9 mouse cellular contexts compared by ENCODE assay signal in the genomic region with DNA sequence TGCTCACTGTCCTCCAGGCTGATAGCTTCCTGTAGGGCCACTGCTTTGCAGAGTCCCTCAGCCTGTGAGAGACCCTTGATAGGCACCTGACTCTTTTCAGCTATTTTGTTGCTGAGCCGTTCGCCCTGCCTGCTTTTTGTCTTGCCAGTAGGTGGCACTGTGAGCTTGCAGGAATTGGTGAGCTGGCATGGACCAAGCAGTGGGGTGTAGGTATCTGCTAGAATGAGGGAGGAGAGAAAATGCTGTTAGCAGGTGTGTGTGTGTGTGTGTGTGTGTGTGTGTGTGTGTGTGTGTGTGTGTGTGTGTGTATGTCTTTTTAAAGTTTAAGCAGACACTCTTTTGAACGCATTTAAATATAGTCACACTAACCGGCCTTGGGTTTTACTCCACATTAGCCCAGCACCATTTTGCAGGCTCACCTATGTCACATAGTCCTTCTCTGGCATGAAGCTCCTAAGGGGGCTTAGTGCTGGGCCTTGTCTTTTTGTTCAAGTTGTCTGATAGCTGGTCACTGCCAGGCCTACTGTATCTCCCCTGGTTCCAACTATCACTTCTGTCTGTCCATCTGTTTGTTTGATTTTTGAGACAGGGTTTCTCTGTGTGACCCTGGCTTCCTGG. TPM values are rescaled to one million over a fixed set of nuclear protein-coding genes. Genes with fewer than 3 reads are reported as not detected.
DNase-seq lines count a peak whose midpoint lies in the region; ATAC-seq and TF ChIP-seq lines count a peak whose summit lies in the region.
"Had no signal": no experiment of that assay in that cellular context is flagged by ENCODE, and none has a peak within 500 bp of the region (broad histone marks: within the 10 kb centered on the region; RNA-seq: fewer than 3 reads in every experiment).

No protein-coding gene starts in this region.

- H3K4me1 ChIP-seq in liver, embryonic 13.5 days (replicated peaks), result no peaks in the 10 kb centered on the region
- no peaks in the 10 kb centered on the region for H3K4me1 ChIP-seq in neural tube, embryonic 14.5 days (ENCODE audit: control insufficient read depth, insufficient read depth, low read length)
- H3K4me1 ChIP-seq in stomach, postnatal 0 days (replicated peaks; ENCODE audit: control insufficient read depth, insufficient read depth), result no peaks in the 10 kb centered on the region

- H3K4me2 ChIP-seq in liver, embryonic 13.5 days, result no peak overlapping the region
- no peak overlapping the region for H3K4me2 ChIP-seq in neural tube, embryonic 14.5 days (ENCODE audit: low read depth, low read length)
- H3K4me2 ChIP-seq in stomach, postnatal 0 days (replicated peaks; ENCODE audit: low read depth), result no peak overlapping the region

- H3K27me3 ChIP-seq in C2C12 (ENCODE audit: control insufficient read depth, insufficient read depth, insufficient read length), result peaks cover 30% of the 10 kb centered on the region
- H3K27me3 ChIP-seq in liver, embryonic 13.5 days, result peaks cover 14% of the 10 kb centered on the region; the same call in 1 of the 2 replicates
- H3K27me3 ChIP-seq in neural tube, embryonic 14.5 days (ENCODE audit: control insufficient read depth, insufficient read depth, low read length), result no peaks in the 10 kb centered on the region
- no peaks in the 10 kb centered on the region for H3K27me3 ChIP-seq in stomach, postnatal 0 days (ENCODE audit: control insufficient read depth, insufficient read depth, low read length)

- no peak overlapping the region for H3K4me3 ChIP-seq in C2C12 (ENCODE audit: insufficient read depth, poor library complexity, severe bottlenecking)
- no peak overlapping the region for H3K4me3 ChIP-seq in liver, embryonic 13.5 days (replicated peaks)
- no peak overlapping the region for H3K4me3 ChIP-seq in neural tube, embryonic 14.5 days (ENCODE audit: low read depth, low read length)
- H3K4me3 ChIP-seq in stomach, postnatal 0 days (ENCODE audit: low read depth, low read length), result no peak overlapping the region
- H3K4me3 ChIP-seq: erythroblast, embryonic 14.5 days had no signal

- no peaks in the 10 kb centered on the region for H3K9me3 ChIP-seq in liver, embryonic 13.5 days (replicated peaks)
- H3K9me3 ChIP-seq in neural tube, embryonic 14.5 days (ENCODE audit: control insufficient read depth, low read length), result no peaks in the 10 kb centered on the region
- H3K9me3 ChIP-seq in stomach, postnatal 0 days (ENCODE audit: control insufficient read depth, low read length), result no peaks in the 10 kb centered on the region

- H3K27ac ChIP-seq in liver, embryonic 13.5 days, result no peak overlapping the region
- H3K27ac ChIP-seq in neural tube, embryonic 14.5 days (ENCODE audit: low read depth, low read length), result no peak overlapping the region
- no peak overlapping the region for H3K27ac ChIP-seq in stomach, postnatal 0 days (replicated peaks)

- no peak overlapping the region for H3K9ac ChIP-seq in liver, embryonic 13.5 days
- H3K9ac ChIP-seq in neural tube, embryonic 14.5 days (replicated peaks; ENCODE audit: low read depth, low read length), result no peak overlapping the region
- H3K9ac ChIP-seq in stomach, postnatal 0 days (ENCODE audit: low read length), result no peak overlapping the region

- no peaks in the 10 kb centered on the region for H3K79me2 ChIP-seq in C2C12 (ENCODE audit: control insufficient read depth, insufficient read depth)

- no peak overlapping the region for H3ac ChIP-seq in C2C12 (ENCODE audit: control insufficient read depth, insufficient read length, low read depth)

- H3K79me3 ChIP-seq in C2C12 (ENCODE audit: low read depth), result no peaks in the 10 kb centered on the region

- peak; percentile 85 for DNase-seq in adrenal gland, postnatal 10 days
- DNase-seq in embryo, embryonic 9.5 days (ENCODE audit: extremely low spot score), result peak; percentile 73
- DNase-seq in heart, adult 9 months (ENCODE audit: low spot score in 2 of 2), result peak; percentile 43 to 70
- peak; percentile 85 for DNase-seq in kidney, postnatal 10 days
- DNase-seq in liver, embryonic 13.5 days, result peak; percentile 20
- peak; percentile 83 for DNase-seq in stomach, postnatal 0 days (ENCODE audit: low spot score)

- 25% methylated on average over 4 of the region's 4 CpGs for WGBS in liver, embryonic 13.5 days (ENCODE audit: insufficient replicate concordance)
- WGBS in neural tube, embryonic 14.5 days, result 23% methylated on average over 4 of the region's 4 CpGs
- WGBS in stomach, postnatal 0 days, result 16% methylated on average over 4 of the region's 4 CpGs

- ATAC-seq in liver, embryonic 13.5 days (ENCODE audit: low read depth), result no peak
- peak; percentile 86 for ATAC-seq in neural tube, embryonic 14.5 days (ENCODE audit: low read depth)
- ATAC-seq in stomach, postnatal 0 days (ENCODE audit: low FRiP score, low TSS enrichment), result peak; percentile 66

- TF ChIP-seq EP300 in stomach, postnatal 0 days (optimal IDR thresholded peaks at IDR 0.05), result no peak

- peak; percentile 78 for TF ChIP-seq CTCF in C2C12 (IDR thresholded peaks at IDR 0.05; ENCODE audit: control insufficient read depth, insufficient read depth, insufficient read length)
- TF ChIP-seq CTCF in stomach, postnatal 0 days (IDR thresholded peaks at IDR 0.05; ENCODE audit: low read depth), result peak; percentile 99

- H3K36me3 ChIP-seq in C2C12 (ENCODE audit: control insufficient read depth, insufficient read depth), result no peaks in the 10 kb centered on the region
- no peaks in the 10 kb centered on the region for H3K36me3 ChIP-seq in liver, embryonic 13.5 days
- H3K36me3 ChIP-seq in neural tube, embryonic 14.5 days (ENCODE audit: control insufficient read depth, insufficient read depth, low read length), result no peaks in the 10 kb centered on the region
- no peaks in the 10 kb centered on the region for H3K36me3 ChIP-seq in stomach, postnatal 0 days (ENCODE audit: control insufficient read depth, insufficient read depth, low read length)

TF ChIP-seq in C2C12, 6 proteins besides CTCF, POLR2A, EP300 and RAD21:
- TF ChIP-seq MYOD1 (IDR thresholded peaks at IDR 0.05; ENCODE audit: control insufficient read depth, insufficient read length, low read depth) (no peak), CEBPB (IDR thresholded peaks at IDR 0.05; ENCODE audit: low read depth) (no peak), MYOG (IDR thresholded peaks at IDR 0.05; ENCODE audit: control insufficient read depth, extremely low read depth, insufficient read length) (no peak), USF1 (IDR thresholded peaks at IDR 0.05; ENCODE audit: low read depth) (no peak), MAX (IDR thresholded peaks at IDR 0.05) (no peak), FOSL1 (IDR thresholded peaks at IDR 0.05; ENCODE audit: insufficient read depth, low read length, poor library complexity, severe bottlenecking) (no peak)

RNA-seq across cellular contexts. Expression of a gene that starts 3.4 kb away (rescaled TPM):
- polyA plus RNA-seq in C2C12 (2012; fragmentation: generic; extraction: Trizol), result 0.01 TPM
- total RNA-seq in adrenal gland, postnatal 10 days (2021), result not detected
- polyA plus RNA-seq in liver, embryonic 13.5 days (2015; fragmentation: Nextera tagmentation; extraction: Ambion mirVana), result 0.01 TPM in 1 of 2 replicates, not detected in the other
- polyA plus RNA-seq in neural tube, embryonic 14.5 days (2014; fragmentation: Nextera tagmentation; extraction: Ambion mirVana), result not detected in 2 replicates
- polyA plus RNA-seq in stomach, postnatal 0 days (2015; fragmentation: Nextera tagmentation; extraction: Ambion mirVana), result 0.06 and 0.08 TPM in 2 replicates
- polyA plus RNA-seq: erythroblast, embryonic 14.5 days had no signal

RNA-seq across cellular contexts. Expression of a gene that starts 51.6 kb away (rescaled TPM):
- polyA plus RNA-seq in C2C12 (2012; fragmentation: generic; extraction: Trizol), result 0.01 TPM
- 1 to 10 TPM; 1.8 to 3.0 TPM for total RNA-seq in adrenal gland, postnatal 10 days (2021)
- polyA plus RNA-seq in liver, embryonic 13.5 days (2015; fragmentation: Nextera tagmentation; extraction: Ambion mirVana), result 0.08 and 0.10 TPM in 2 replicates
- polyA plus RNA-seq in neural tube, embryonic 14.5 days (2014; fragmentation: Nextera tagmentation; extraction: Ambion mirVana), result 0.21 TPM in 1 of 2 replicates, not detected in the other
- 0.12 and 0.13 TPM in 2 replicates for polyA plus RNA-seq in stomach, postnatal 0 days (2015; fragmentation: Nextera tagmentation; extraction: Ambion mirVana)

Comparison
In these comparisons a context has a peak if more than half of its experiments do, and no peak if none do; other contexts are left out.
1. DNase-seq: peak in every context shown above with its lines; median percentile 85 in adrenal gland, postnatal 10 days; 85 in kidney, postnatal 10 days; 83 in stomach, postnatal 0 days; 73 in embryo, embryonic 9.5 days; 56 in heart, adult 9 months; 20 in liver, embryonic 13.5 days.